Comparison of ENCODE assay signal across 7 mouse cellular contexts in the genomic region with DNA sequence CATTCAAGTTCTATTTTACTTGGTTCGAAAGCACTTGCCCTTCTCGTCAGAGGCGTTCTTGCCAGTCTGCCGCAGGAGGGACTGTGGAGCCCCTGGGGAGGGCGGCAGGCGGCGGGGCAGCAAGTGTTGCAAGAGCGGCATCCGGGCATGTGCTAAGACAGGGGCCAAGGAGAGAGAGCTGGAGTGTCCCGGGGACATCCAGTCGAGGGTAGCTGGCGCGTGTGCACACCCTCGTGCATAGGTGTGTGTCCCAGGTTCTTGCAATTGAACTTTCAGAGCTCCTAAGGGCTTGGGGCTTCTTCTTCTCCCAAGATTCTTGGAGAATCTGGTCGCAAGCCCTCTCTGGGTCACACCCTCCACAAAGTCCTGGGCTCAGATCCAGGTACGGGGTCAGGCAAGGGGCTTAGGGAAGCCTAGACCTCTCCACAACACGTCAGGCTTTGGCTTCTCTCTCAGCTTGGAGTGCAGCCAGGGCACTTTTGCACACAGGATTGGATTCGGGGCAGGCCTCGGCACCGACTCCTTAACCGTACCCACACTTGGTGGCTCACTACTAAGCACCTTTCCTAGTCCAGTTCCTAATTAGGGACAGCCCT. TPM values are rescaled to one million over a fixed set of nuclear protein-coding genes. Genes with fewer than 3 reads are reported as not detected.
DNase-seq lines count a peak whose midpoint lies in the region; ATAC-seq and TF ChIP-seq lines count a peak whose summit lies in the region.

No protein-coding gene starts in this region.

- H3K4me1 ChIP-seq in spleen, adult 2 months (ENCODE audit: control insufficient read depth, insufficient read depth, insufficient read length), result peaks cover 38% of the 10 kb centered on the region
- peaks cover 27 to 44% of the 10 kb centered on the region in 2 experiments for H3K4me1 ChIP-seq in heart, embryonic 14.5 days (ENCODE audit: control insufficient read depth in 2 of 2, insufficient read depth in 2 of 2, low read length in 2 of 2)
- H3K4me1 ChIP-seq in stomach, embryonic 16.5 days (ENCODE audit: control insufficient read depth, insufficient read depth, low read length), result peaks cover 39% of the 10 kb centered on the region

- no peaks in the 10 kb centered on the region for H3K9me3 ChIP-seq in heart, embryonic 14.5 days (ENCODE audit: control insufficient read depth, low read length)
- H3K9me3 ChIP-seq in stomach, embryonic 16.5 days (replicated peaks; ENCODE audit: control insufficient read depth, low read length), result no peaks in the 10 kb centered on the region

- no peaks in the 10 kb centered on the region for H3K36me3 ChIP-seq in spleen, adult 2 months (ENCODE audit: control insufficient read depth, insufficient read depth, low read length)
- H3K36me3 ChIP-seq in heart, embryonic 14.5 days (ENCODE audit: control insufficient read depth, insufficient read depth, low read length), result peaks cover 15% of the 10 kb centered on the region
- no peaks in the 10 kb centered on the region for H3K36me3 ChIP-seq in macrophage (ENCODE audit: inconsistent target)
- 0 out of 2 replicates have a peak, but pooled peaks cover 1% of the 10 kb centered on the region for H3K36me3 ChIP-seq in stomach, embryonic 16.5 days (ENCODE audit: control insufficient read depth, insufficient read depth, low read length)

- no peaks in the 10 kb centered on the region for H3K79me2 ChIP-seq in macrophage (ENCODE audit: inconsistent target)

- H3K4me3 ChIP-seq in spleen, adult 2 months (ENCODE audit: extremely low read depth, insufficient read depth, insufficient read length), result peak overlapping the region; percentile 55; the same call in 1 of the 2 replicates
- H3K4me3 ChIP-seq in heart, embryonic 14.5 days (ENCODE audit: control insufficient read depth in 1 of 2, insufficient read depth in 1 of 2, low read depth in 1 of 2, low read length in 2 of 2), result peak overlapping the region; percentile 52 to 81
- peak overlapping the region; percentile 43 for H3K4me3 ChIP-seq in macrophage (ENCODE audit: inconsistent target)
- H3K4me3 ChIP-seq in stomach, embryonic 16.5 days (replicated peaks; ENCODE audit: low read length), result peak overlapping the region; percentile 67

- no peak for TF ChIP-seq POLR2A in spleen, adult 2 months (IDR thresholded peaks at IDR 0.05; ENCODE audit: low read depth, low read length)

- TF ChIP-seq CTCF in spleen, adult 2 months (IDR thresholded peaks at IDR 0.05; ENCODE audit: extremely low read depth, insufficient read depth, insufficient read length, insufficient replicate concordance), result no peak

- WGBS in spleen, adult 2 months, result 24% methylated on average over 21 of the region's 21 CpGs
- WGBS in heart, embryonic 14.5 days, result 12% methylated on average over 20 of the region's 21 CpGs
- whole genome bisulfite sequencing in macrophage (ENCODE audit: missing documents), result 27% methylated on average over 21 of the region's 21 CpGs
- 12% methylated on average over 21 of the region's 21 CpGs for WGBS in stomach, embryonic 16.5 days

- H3K9ac ChIP-seq in heart, embryonic 14.5 days (ENCODE audit: low read length), result peak overlapping the region; percentile 69
- peak overlapping the region; percentile 87 for H3K9ac ChIP-seq in stomach, embryonic 16.5 days (ENCODE audit: low read length)

- DNase-seq in spleen, adult 2 months (ENCODE audit: low read depth in 1 of 2, low spot score in 2 of 2), result peak in 1 of 2 experiments; percentile 36
- DNase-seq in spleen, postnatal 14 days (ENCODE audit: low spot score in 2 of 2), result no peak
- DNase-seq in cerebellum, adult 8-10 months, result peak; percentile 69
- DNase-seq in kidney, postnatal 25 days, result peak; percentile 46 to 71

- ATAC-seq in heart, embryonic 14.5 days (ENCODE audit: insufficient number of reproducible peaks, insufficient read depth, low FRiP score, low read depth), result no peak
- no peak for ATAC-seq in stomach, embryonic 16.5 days (ENCODE audit: insufficient read depth, low FRiP score)

- H3K4me2 ChIP-seq in heart, embryonic 14.5 days (ENCODE audit: low read length), result peak overlapping the region; percentile 70
- H3K4me2 ChIP-seq in stomach, embryonic 16.5 days (ENCODE audit: low read depth, low read length), result peak overlapping the region; percentile 96

- peaks cover 25% of the 10 kb centered on the region for H3K27me3 ChIP-seq in spleen, adult 2 months (ENCODE audit: control insufficient read depth, insufficient read depth, low read length)
- peaks cover 46% of the 10 kb centered on the region for H3K27me3 ChIP-seq in heart, embryonic 14.5 days (ENCODE audit: control insufficient read depth, insufficient read depth, low read length)
- H3K27me3 ChIP-seq in stomach, embryonic 16.5 days (ENCODE audit: control insufficient read depth, insufficient read depth, low read length), result peaks cover 44% of the 10 kb centered on the region

- H3K27ac ChIP-seq in spleen, adult 2 months (ENCODE audit: insufficient read depth, low read length), result peak overlapping the region; percentile 29; the same call in 1 of the 2 replicates
- H3K27ac ChIP-seq in heart, embryonic 14.5 days (replicated peaks in 1 of 2; ENCODE audit: control insufficient read depth in 1 of 2, insufficient read depth in 1 of 2, low read depth in 2 of 2, low read length in 2 of 2), result peak overlapping the region; percentile 36 to 84; a peak in 3 of 4 replicates
- peak overlapping the region; percentile 52; the same call in 1 of the 2 replicates for H3K27ac ChIP-seq in macrophage
- H3K27ac ChIP-seq in stomach, embryonic 16.5 days (ENCODE audit: low read length), result peak overlapping the region; percentile 97

RNA-seq across cellular contexts. Expression of gene Phpt1, which starts 0.5 kb away (rescaled TPM):
- polyA plus RNA-seq in spleen, adult 2 months (2012; rRNA removed), result 22.5 and 28.5 TPM in 2 replicates
- polyA plus RNA-seq in heart, embryonic 14.5 days (2014; fragmentation: Nextera tagmentation; extraction: Ambion mirVana), result 240 and 250 TPM in 2 replicates
- 1 to 10 TPM in 19 of 26 experiments, not detected in 7; 1.4 to 9.9 (median 2.5) TPM for total RNA-seq in macrophage (2018; cell fraction: chromatin; rRNA removed)
- total RNA-seq in macrophage (2018; cell fraction: cytosol; rRNA removed), result 10 to 100 TPM in 15 of 26 experiments, 1 to 10 TPM in 11; 5.4 to 14.7 (median 10.2) TPM
- 1 to 10 TPM in 23 of 26 experiments, not detected in 3; 1.0 to 8.0 (median 3.4) TPM for total RNA-seq in macrophage (2018; cell fraction: nucleus; rRNA removed)
- polyA plus RNA-seq in macrophage (2018), result 9.0 to 13.7 TPM (median 13.0 TPM) in 3 replicates
- polyA plus RNA-seq in stomach, embryonic 16.5 days (2015; fragmentation: Nextera tagmentation; extraction: Ambion mirVana), result 120 and 123 TPM in 2 replicates

RNA-seq across cellular contexts. Expression of gene Mamdc4, which starts 0.9 kb away (rescaled TPM):
- 2.2 and 4.0 TPM in 2 replicates for polyA plus RNA-seq in spleen, adult 2 months (2012; rRNA removed)
- polyA plus RNA-seq in heart, embryonic 14.5 days (2014; fragmentation: Nextera tagmentation; extraction: Ambion mirVana), result 1.4 and 1.9 TPM in 2 replicates
- 1 to 10 TPM in 24 of 26 experiments, under 1 TPM in 2; 0.17 to 5.6 (median 2.8) TPM for total RNA-seq in macrophage (2018; cell fraction: chromatin; rRNA removed)
- 1 to 10 TPM in 5 of 26 experiments, under 1 TPM in 12, not detected in 9; 0.03 to 3.4 (median 0.24) TPM for total RNA-seq in macrophage (2018; cell fraction: cytosol; rRNA removed)
- 1 to 10 TPM in 16 of 26 experiments, under 1 TPM in 9, not detected in 1; 0.40 to 3.8 (median 1.7) TPM for total RNA-seq in macrophage (2018; cell fraction: nucleus; rRNA removed)
- 0.04 to 0.60 TPM (median 0.15 TPM) in 3 replicates for polyA plus RNA-seq in macrophage (2018)
- 74.0 and 87.4 TPM in 2 replicates for polyA plus RNA-seq in stomach, embryonic 16.5 days (2015; fragmentation: Nextera tagmentation; extraction: Ambion mirVana)

RNA-seq across cellular contexts. Expression of gene Ajm1, which starts 6.0 kb away (rescaled TPM):
- polyA plus RNA-seq in spleen, adult 2 months (2012; rRNA removed), result 6.3 and 7.6 TPM in 2 replicates
- not detected in 2 replicates for polyA plus RNA-seq in heart, embryonic 14.5 days (2014; fragmentation: Nextera tagmentation; extraction: Ambion mirVana)
- total RNA-seq in macrophage (2018; cell fraction: chromatin; rRNA removed), result 1 to 10 TPM in 15 of 26 experiments, under 1 TPM in 11; 0.28 to 3.6 (median 1.1) TPM
- total RNA-seq in macrophage (2018; cell fraction: cytosol; rRNA removed), result under 1 TPM; 0.04 to 0.44 (median 0.14) TPM
- 1 to 10 TPM in 11 of 26 experiments, under 1 TPM in 14, not detected in 1; 0.27 to 2.4 (median 0.85) TPM for total RNA-seq in macrophage (2018; cell fraction: nucleus; rRNA removed)
- 0.07 to 0.50 TPM (median 0.26 TPM) in 3 replicates for polyA plus RNA-seq in macrophage (2018)
- polyA plus RNA-seq in stomach, embryonic 16.5 days (2015; fragmentation: Nextera tagmentation; extraction: Ambion mirVana), result 0.26 and 0.94 TPM in 2 replicates

RNA-seq across cellular contexts. Expression of gene Edf1, which starts 17.9 kb away (rescaled TPM):
- 56.2 and 74.7 TPM in 2 replicates for polyA plus RNA-seq in spleen, adult 2 months (2012; rRNA removed)
- 279 and 319 TPM in 2 replicates for polyA plus RNA-seq in heart, embryonic 14.5 days (2014; fragmentation: Nextera tagmentation; extraction: Ambion mirVana)
- total RNA-seq in macrophage (2018; cell fraction: chromatin; rRNA removed), result 10 to 100 TPM; 30.5 to 83.6 (median 45.1) TPM
- 100 to 1,000 TPM; 226 to 361 (median 277) TPM for total RNA-seq in macrophage (2018; cell fraction: cytosol; rRNA removed)
- 100 to 1,000 TPM in 3 of 26 experiments, 10 to 100 TPM in 23; 31.8 to 109 (median 65.2) TPM for total RNA-seq in macrophage (2018; cell fraction: nucleus; rRNA removed)
- polyA plus RNA-seq in macrophage (2018), result 258 to 279 TPM (median 262 TPM) in 3 replicates
- polyA plus RNA-seq in stomach, embryonic 16.5 days (2015; fragmentation: Nextera tagmentation; extraction: Ambion mirVana), result 377 and 401 TPM in 2 replicates

RNA-seq across cellular contexts. Expression of gene Traf2, which starts 28.8 kb away (rescaled TPM):
- 21.6 and 22.6 TPM in 2 replicates for polyA plus RNA-seq in spleen, adult 2 months (2012; rRNA removed)
- 19.1 and 19.8 TPM in 2 replicates for polyA plus RNA-seq in heart, embryonic 14.5 days (2014; fragmentation: Nextera tagmentation; extraction: Ambion mirVana)
- 10 to 100 TPM; 26.4 to 95.2 (median 63.5) TPM for total RNA-seq in macrophage (2018; cell fraction: chromatin; rRNA removed)
- total RNA-seq in macrophage (2018; cell fraction: cytosol; rRNA removed), result 10 to 100 TPM in 23 of 26 experiments, 1 to 10 TPM in 3; 9.2 to 38.3 (median 25.0) TPM
- total RNA-seq in macrophage (2018; cell fraction: nucleus; rRNA removed), result 10 to 100 TPM; 18.0 to 75.5 (median 40.4) TPM
- polyA plus RNA-seq in macrophage (2018), result 6.2 to 13.5 TPM (median 12.4 TPM) in 3 replicates
- polyA plus RNA-seq in stomach, embryonic 16.5 days (2015; fragmentation: Nextera tagmentation; extraction: Ambion mirVana), result 31.5 and 32.1 TPM in 2 replicates

Comparison
In these comparisons a context has a peak if more than half of its experiments do, and no peak if none do; other contexts are left out.
1. DNase-seq: peak in cerebellum, adult 8-10 months (single experiment) and kidney, postnatal 25 days (2 of 2); none in spleen, postnatal 14 days (0 of 2).
2. H3K27ac ChIP-seq: peak in every context shown above with its lines; median percentile 97 in stomach, embryonic 16.5 days; 60 in heart, embryonic 14.5 days; 52 in macrophage; 29 in spleen, adult 2 months.
3. RNA of gene Mamdc4, which starts 0.9 kb away (polyA plus RNA-seq): 74.0 to 87.4 TPM in stomach, embryonic 16.5 days; 2.2 to 4.0 TPM in spleen, adult 2 months, 1.4 to 1.9 TPM in heart, embryonic 14.5 days and 0.04 to 0.60 TPM in macrophage; every median in the first group is over 10 times any median in the second.
4. Peak in every context shown above with its lines, with median percentiles within 50 percentile points of each other: H3K4me3 ChIP-seq.